Mouse (Mus musculus): Measurements from ENCODE around the gene Gm21149. TPM values are rescaled to one million over a fixed set of nuclear protein-coding genes. Genes with fewer than 3 reads are reported as not detected.

Gene Gm21149
- not detected for polyA plus RNA-seq (2014; fragmentation: Illumina TruSeq; extraction: RNeasy Lipid Tissue Mini Kit (QIAGEN cat#74804); ENCODE audit: low read depth, low replicate concordance)

DNA sequence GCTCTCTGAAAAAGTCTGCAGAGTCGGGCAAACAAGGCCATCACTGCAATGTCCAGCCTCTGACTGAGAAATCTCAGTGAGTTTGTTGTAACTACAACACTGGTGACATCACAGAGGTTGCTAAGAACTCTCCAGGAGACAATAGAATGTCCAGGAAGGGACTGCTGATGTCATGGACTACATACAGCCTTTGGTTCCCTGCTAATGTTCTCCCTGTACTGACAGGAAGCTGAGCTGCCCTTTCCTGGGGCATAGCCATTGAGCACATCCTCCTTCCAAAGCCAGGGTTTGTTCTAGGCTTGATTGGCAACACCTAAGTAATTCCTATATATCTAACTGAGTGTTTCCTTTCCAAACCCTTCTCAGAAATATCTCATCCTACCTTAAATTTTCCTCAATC, at the start of gene Gm21149:
Gene Gm21149 (minus strand): TSS at position 101 of the 400 bp plus-strand sequence.

Other genes starting within 250 kb of the Gm21149 start
- gene Gm21190, start 52.7 kb upstream of the Gm21149 start, polyA plus RNA-seq (2014; fragmentation: Illumina TruSeq; extraction: RNeasy Lipid Tissue Mini Kit (QIAGEN cat#74804); ENCODE audit: low read depth, low replicate concordance): 2.9 TPM
- 1.3 TPM for gene Gm21083, start 100.8 kb upstream of the Gm21149 start, polyA plus RNA-seq (2014; fragmentation: Illumina TruSeq; extraction: RNeasy Lipid Tissue Mini Kit (QIAGEN cat#74804); ENCODE audit: low read depth, low replicate concordance)
- gene Speer4d, start 142.5 kb upstream of the Gm21149 start, polyA plus RNA-seq (2014; fragmentation: Illumina TruSeq; extraction: RNeasy Lipid Tissue Mini Kit (QIAGEN cat#74804); ENCODE audit: low read depth, low replicate concordance): 1.6 TPM
- gene 4930572O03Rik, start 180.5 kb upstream of the Gm21149 start, polyA plus RNA-seq (2014; fragmentation: Illumina TruSeq; extraction: RNeasy Lipid Tissue Mini Kit (QIAGEN cat#74804); ENCODE audit: low read depth, low replicate concordance): not detected
- gene Speer4c, start 237.7 kb upstream of the Gm21149 start, polyA plus RNA-seq (2014; fragmentation: Illumina TruSeq; extraction: RNeasy Lipid Tissue Mini Kit (QIAGEN cat#74804); ENCODE audit: low read depth, low replicate concordance): not detected